Mouse (Mus musculus) brown adipose tissue, adult 24 weeks (tissue): Measurements from ENCODE around the gene LTO1. TPM values are rescaled to one million over a fixed set of nuclear protein-coding genes. Genes with fewer than 3 reads are reported as not detected.

Experiments
- H3K27ac ChIP-seq: fragments of 200-500 bp; replicated peaks from 2 replicates; pipeline ENCODE4 v1.5.1; 2012; ENCODE audit warnings: low read depth, mild to moderate bottlenecking, low read length
- H3K4me1 ChIP-seq: fragments of 200-500 bp; 2 replicates; pipeline ENCODE4 v1.6.1; 2012; ENCODE audit warnings: low read length, mixed read lengths; ENCODE audit not compliant: control insufficient read depth, insufficient read depth, insufficient read length
- H3K4me3 ChIP-seq: fragments of 200-500 bp; 2 replicates; pipeline ENCODE4 v1.5.1; 2012; ENCODE audit warnings: low read depth, mild to moderate bottlenecking, low read length, moderate library complexity; ENCODE audit not compliant: insufficient read depth
- polyA plus RNA-seq: library from polyadenylated mRNA; stranded (reverse); fragments of >200 nt; gene quantifications from 2 replicates; pipeline ENCODE4 v1.2.4, GENCODE M21; 2012; ENCODE audit not compliant: missing spikeins, insufficient read depth, insufficient read length

The LTO1 gene
- polyA plus RNA-seq, 1 experiment = 20.4 TPM

DNA sequence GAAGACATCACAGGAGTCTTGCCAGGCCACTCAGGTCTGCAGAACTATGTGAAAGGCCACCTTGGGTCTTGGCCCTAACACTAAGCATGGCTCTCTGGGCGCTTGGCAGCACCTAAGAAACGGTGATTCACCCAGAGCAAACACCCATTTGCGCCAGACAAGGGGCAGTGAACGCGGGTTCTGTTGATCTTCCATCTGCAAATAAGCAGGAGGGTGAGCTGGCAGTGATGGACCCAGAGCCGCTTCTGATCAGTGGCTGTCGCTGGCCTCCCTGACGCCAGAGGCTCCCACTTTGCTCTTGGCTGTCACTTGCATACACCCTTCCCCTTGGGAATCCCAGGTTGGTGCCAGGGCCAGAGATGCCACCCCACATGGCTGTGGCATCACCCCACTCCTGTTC is 14.6 kb downstream of the LTO1 start:
- Histone ChIP-seq H3K4me1 (peaks cover 19% of the 10 kb centered on the region), H3K27ac (no peak overlapping the region), H3K4me3 (no peak overlapping the region)

DNA sequence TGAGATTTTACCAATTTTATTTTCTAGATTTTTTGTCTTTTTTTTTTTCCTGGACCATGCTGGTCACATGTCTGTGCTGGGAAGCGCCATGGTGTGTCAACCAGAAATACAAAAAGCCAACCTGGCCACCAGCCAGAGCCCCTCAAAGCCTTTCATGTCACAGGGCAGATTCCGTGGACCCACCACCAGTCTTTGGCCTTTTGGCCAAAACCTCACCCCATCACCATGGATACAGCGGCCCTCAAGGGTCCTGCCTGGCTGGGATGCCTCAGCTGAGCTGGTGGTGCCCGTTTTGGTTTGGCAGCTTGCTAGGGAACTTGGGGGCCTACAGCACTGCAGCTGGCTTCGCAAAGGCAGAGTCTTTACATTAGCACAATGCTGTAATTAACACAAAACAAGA is 15.0 kb downstream of the LTO1 start:
- peaks cover 19% of the 10 kb centered on the region for H3K4me1 ChIP-seq
- no peak overlapping the region for H3K27ac ChIP-seq
- H3K4me3 ChIP-seq = no peak overlapping the region

DNA sequence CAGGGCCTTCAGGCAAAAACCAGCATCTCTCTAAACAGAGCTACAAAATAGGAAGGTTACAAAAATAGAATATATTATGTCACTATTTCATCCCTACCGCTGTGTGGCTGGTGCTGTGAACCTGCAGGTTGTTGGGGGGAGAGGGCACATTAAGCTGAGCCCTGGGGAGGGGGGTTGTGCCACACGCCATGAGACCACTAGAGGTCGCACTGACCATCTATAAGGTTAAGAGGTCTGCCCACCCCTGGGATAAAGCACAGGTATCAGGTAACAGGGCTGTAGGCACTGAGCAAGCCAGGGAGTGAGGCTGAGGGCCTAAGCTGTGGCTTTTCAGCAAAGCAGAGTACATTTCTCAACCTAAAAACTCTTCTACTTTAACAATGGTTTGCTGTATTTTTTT is 16.9 kb downstream of the LTO1 start:
- Histone ChIP-seq H3K4me3 (no peak overlapping the region), H3K27ac (no peak overlapping the region)

DNA sequence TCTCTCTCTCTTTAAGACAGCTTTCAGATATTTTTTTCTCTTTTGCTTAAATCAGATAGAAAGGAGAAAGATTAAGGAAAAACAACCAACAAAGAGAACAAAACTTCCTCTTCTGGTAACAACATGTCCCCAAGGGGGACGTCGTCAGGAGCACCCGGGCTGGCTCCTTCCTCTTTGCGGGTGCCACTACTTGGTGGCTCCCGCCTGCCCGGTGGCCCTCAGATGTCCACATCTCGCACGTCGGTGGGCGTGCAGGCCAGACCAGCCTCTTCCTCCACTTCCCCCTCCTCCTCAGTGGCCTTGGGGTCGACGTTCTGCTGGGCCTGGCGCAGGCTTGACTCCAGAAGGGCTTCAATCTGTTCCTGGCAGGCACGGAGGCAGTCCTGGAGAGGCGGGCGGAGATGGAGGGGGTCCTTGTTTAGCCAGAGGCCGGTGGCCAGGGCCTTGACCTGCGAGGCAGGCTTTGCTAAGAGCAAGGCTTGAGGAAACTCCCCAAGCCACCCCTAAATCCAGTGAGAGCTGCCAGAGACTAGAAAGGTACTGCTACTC is 17.6 kb downstream of the LTO1 start:
- Histone ChIP-seq H3K4me1 (peaks cover 17% of the 10 kb centered on the region), H3K4me3 (no peak overlapping the region), H3K27ac (no peak overlapping the region)

More for the DNA sequence above, 16.9 kb downstream of the LTO1 start:
- H3K4me1 ChIP-seq = peaks cover 19% of the 10 kb centered on the region

DNA sequence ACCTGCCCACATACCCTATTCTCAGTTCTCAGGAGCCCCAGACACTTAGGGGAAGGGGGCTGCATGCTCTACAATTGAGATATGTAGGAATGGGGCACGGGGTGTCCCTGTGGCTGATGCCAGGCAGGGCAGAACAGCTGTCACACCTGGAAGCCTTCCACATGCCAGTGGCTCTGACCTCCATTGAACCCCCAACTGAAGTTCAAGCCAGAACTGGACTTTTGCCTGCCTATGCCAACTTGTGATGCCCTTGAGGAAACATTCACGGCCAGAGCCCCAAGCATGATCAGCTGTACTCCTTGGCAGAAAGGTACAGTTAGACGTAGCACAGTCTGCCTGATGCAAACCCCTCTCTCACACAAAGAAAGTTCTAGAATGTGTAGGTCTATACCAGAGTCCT is 18.4 kb downstream of the LTO1 start:
- Histone ChIP-seq H3K4me1 (peaks cover 13% of the 10 kb centered on the region), H3K4me3 (no peak overlapping the region), H3K27ac (0 out of 2 replicates have a peak overlapping the region, but pooled peaks have one; percentile 11)

- Histone ChIP-seq H3K27ac (0 out of 2 replicates have a peak overlapping the region, but pooled peaks have one; percentile 11), H3K4me1 (peaks cover 9% of the 10 kb centered on the region), H3K4me3 (no peak overlapping the region)
Observed at GRCm38 (mm10) chr7:144933796-144934195, 18.9 kb downstream of the LTO1 start.

DNA sequence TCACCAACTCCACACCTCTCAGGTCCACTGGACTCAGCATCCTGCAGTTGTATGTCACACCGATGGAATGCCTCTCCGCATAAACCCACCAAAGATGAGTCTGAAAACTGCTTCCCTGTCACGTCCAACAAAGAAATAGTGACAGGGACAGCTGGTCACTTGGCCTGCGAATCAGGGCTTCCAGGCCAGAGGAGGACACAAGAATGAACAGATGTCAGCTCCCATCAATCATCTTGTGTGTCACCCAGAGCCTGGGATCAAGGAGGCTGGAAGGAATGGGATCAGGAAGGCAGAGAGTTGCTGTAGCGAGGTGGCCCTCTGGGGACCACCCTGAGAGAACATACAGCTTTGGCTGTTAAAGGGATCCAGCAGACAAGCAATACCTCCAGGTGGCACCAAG is 20.0 kb downstream of the LTO1 start:
- Histone ChIP-seq H3K27ac (no peak overlapping the region), H3K4me1 (peaks cover 4% of the 10 kb centered on the region), H3K4me3 (no peak overlapping the region)

DNA sequence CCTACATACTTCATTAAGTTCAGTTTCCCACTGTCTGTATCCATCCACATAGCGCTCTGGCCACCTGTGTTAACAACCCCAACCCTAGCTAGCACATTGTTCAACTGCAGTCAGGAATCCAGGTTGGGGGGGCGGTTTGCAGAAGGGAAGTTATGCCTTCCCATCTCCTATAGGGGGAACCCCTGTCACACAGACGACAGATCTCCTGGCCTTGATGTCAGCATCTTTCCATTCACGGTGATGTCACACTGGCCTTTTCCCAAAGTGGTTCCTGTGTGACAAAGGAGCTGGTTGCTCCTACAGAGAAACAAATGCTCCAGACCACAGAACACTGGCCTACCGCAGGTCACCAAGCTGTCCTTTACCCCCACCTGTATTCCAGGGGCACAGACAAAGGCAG is 20.7 kb downstream of the LTO1 start:
- H3K4me3 ChIP-seq = no peak overlapping the region
- peaks cover 4% of the 10 kb centered on the region for H3K4me1 ChIP-seq
- H3K27ac ChIP-seq = no peak overlapping the region

GRCm38 (mm10) chr7:144936311-144936880 is 21.5 kb downstream of the LTO1 start:
- Histone ChIP-seq H3K27ac (no peak overlapping the region), H3K4me1 (peaks cover 4% of the 10 kb centered on the region), H3K4me3 (no peak overlapping the region)

DNA sequence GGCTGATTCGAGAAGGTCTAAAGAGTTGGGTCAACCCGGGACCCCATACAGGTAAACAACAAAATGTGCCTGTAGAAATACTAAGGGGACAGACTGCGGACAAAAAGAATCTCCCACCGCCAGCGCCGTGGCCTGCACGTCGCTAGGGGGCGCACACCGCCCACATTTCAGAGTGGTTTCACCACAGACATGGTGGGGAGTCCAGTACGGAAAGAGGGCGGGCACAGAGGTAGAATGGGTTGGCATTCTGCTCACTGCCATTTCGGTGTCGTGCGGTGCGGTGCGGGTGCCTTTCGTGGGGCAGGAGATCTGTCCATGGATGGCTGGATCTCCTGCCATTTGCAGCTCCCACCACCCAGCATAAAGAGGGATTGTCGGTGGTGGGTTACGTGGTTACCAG is 22.6 kb downstream of the LTO1 start:
- H3K27ac ChIP-seq = 0 out of 2 replicates have a peak overlapping the region, but pooled peaks have one; percentile 25
- H3K4me3 ChIP-seq = peak overlapping the region; percentile 85
- peaks cover 7% of the 10 kb centered on the region for H3K4me1 ChIP-seq

DNA sequence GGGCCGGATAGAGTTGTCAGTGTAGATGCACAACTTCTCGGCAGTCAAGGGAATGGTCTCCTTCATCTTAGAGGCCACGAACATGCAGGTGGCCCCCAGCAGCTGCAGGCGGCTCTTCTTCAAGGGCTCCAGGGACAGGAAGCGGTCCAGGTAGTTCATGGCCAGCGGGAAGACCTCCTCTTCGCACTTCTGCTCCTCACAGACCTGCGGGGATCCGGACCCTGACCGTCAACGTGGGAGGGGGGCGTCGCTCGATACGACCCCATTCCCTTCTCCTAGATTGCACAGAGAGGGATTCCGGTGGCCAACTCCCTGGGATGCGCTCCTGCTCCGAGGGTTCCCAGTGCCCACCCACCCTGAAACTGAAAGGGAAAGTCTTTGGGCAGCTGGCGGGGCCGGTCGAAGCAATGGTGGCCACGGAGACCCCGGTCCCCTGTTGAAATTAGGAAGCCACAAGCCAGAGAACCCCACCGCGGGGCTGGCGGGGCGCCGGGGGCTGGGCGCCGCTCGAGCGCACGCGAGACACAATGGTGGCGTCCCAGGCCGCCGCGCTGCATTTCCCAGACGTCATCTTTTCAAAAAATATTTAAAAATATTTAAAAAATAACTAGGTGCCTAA is 23.1 kb downstream of the LTO1 start:
- peak overlapping the region; percentile 85 for H3K4me3 ChIP-seq
- peaks cover 13% of the 10 kb centered on the region for H3K4me1 ChIP-seq
- H3K27ac ChIP-seq = 0 out of 2 replicates have a peak overlapping the region, but pooled peaks have one; percentile 25

DNA sequence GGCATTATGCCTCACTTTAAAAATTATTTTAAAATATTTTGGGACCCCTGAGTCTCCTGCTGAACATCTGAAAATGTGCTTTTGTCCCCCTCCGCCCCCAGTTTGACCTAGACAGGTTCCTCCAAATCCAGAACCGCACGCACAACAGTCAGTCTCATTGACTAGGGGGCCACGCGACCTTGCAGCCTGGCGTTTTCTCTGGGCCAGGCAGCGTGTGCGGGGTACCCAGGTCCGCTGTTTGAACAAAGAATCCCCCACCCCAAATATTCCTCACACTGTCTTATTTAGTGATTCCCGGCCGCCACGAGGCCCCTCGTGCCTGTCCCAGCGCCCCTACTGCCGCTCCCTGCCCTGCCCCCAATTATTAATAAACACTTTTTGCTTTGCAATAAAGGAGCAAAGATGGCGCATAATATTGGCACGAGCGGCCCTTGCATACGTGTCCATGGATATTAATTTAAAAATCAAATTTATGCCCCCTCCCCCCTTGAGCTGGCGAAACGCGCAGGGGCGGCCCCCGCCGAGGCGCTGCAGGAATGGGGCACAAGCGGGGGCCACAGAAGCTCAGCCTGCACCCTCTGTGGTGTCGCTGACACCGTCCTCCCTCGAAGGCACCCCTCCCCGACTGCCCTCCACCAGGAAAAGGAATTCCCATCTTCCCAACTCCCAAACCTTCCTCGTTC is 23.9 kb downstream of the LTO1 start:
- Histone ChIP-seq H3K27ac (peak overlapping the region; percentile 82; the same call in 1 of the 2 replicates), H3K4me3 (peak overlapping the region; percentile 85), H3K4me1 (peaks cover 11% of the 10 kb centered on the region)

DNA sequence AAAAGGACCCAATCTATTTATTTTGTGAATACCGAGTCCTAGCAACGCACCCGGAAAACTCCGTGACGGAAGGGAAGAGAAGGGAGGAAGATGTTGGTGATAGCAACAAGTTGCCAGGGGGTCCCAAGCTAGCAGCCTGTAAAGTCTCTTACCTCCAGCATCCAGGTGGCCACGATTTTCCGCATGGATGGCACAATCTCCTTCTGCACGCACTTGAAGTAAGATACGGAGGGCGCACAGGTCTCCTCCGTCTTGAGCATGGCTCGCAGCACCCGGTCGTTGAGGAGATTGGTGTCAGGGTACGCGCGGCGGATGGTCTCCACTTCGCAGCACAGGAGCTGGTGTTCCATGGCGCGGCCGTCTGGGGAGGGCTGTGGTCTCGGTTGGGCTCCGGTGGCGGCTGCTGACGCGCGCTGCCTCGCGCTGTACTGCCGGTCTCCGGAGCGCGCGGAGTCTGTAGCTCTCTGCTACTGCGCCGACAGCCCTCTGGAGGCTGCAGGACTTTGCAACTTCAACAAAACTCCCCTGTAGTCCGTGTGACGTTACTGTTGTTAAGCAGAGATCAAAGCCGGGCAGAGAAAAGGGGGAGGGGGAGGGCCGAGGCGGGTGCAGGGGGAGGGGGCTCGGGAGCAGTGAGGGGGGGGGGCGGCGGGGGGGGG is 24.6 kb downstream of the LTO1 start, which contains the start of gene Ccnd1:
TSS of gene Ccnd1 (minus strand) at position 582 of the 659 bp plus-strand sequence.
- Histone ChIP-seq H3K4me3 (peak within 1 kb of the TSS; percentile 85), H3K4me1 (peaks cover 8% of the 10 kb centered on the region), H3K27ac (peak within 1 kb of the TSS; percentile 82)

- Histone ChIP-seq H3K4me1 (peaks cover 8% of the 10 kb centered on the region), H3K27ac (peak overlapping the region; percentile 63), H3K4me3 (peak overlapping the region; percentile 58)
Observed at GRCm38 (mm10) chr7:144940003-144940571, 25.2 kb downstream of the LTO1 start.

DNA sequence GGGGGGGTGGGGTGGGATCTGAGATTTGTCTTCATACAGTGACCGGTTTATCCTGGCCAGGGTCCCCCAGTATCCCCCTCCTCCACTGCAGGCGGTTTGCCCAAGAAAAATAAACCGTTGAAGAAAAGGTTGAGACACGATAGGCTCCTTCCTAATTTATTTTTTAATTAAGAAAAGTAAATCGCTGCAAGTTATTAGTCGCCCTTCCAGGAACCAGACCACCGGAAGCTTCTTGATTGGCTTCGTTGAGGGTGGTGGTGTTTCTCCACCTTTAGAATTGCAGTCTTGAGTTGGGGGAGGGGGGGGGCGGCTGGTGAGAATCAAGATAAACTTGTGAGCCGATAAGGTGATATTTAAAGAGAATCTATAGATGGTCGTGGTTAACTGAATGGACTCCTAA is 25.7 kb downstream of the LTO1 start:
- Histone ChIP-seq H3K4me3 (peak overlapping the region; percentile 58), H3K27ac (no peak overlapping the region), H3K4me1 (peaks cover 8% of the 10 kb centered on the region)
